Mouse (Mus musculus): Measurements from ENCODE around the gene Tmem168. TPM values are rescaled to one million over a fixed set of nuclear protein-coding genes. Genes with fewer than 3 reads are reported as not detected.

Tmem168 gene
- polyA plus RNA-seq, 1 experiment from 2014 or later, result 42.0 TPM

GRCm38 (mm10) chr6:13565734-13566133 lies 42.2 kb downstream of the Tmem168 start:
- no peak overlapping the region for H3K4me2 ChIP-seq (replicated peaks; ENCODE audit: low read depth, low read length)
- 92% methylated on average over 1 of the region's 1 CpGs for WGBS
- H3K27ac ChIP-seq (ENCODE audit: low read length), result no peak overlapping the region
- no peak overlapping the region for H3K9ac ChIP-seq (replicated peaks; ENCODE audit: low read depth, low read length)
- no peaks in the 10 kb centered on the region for H3K36me3 ChIP-seq (ENCODE audit: control insufficient read depth, insufficient read depth, low read length)
- H3K27me3 ChIP-seq (ENCODE audit: control insufficient read depth, insufficient read depth, low read length), result no peaks in the 10 kb centered on the region
- ATAC-seq (ENCODE audit: insufficient number of reproducible peaks, insufficient read depth, low FRiP score, low read depth), result no peak
- no peaks in the 10 kb centered on the region for H3K4me1 ChIP-seq (ENCODE audit: control insufficient read depth, insufficient read depth, low read length)
- no peak overlapping the region for H3K4me3 ChIP-seq (ENCODE audit: low read depth, low read length)
- no peaks in the 10 kb centered on the region for H3K9me3 ChIP-seq (ENCODE audit: control insufficient read depth, low read depth, low read length)

DNA sequence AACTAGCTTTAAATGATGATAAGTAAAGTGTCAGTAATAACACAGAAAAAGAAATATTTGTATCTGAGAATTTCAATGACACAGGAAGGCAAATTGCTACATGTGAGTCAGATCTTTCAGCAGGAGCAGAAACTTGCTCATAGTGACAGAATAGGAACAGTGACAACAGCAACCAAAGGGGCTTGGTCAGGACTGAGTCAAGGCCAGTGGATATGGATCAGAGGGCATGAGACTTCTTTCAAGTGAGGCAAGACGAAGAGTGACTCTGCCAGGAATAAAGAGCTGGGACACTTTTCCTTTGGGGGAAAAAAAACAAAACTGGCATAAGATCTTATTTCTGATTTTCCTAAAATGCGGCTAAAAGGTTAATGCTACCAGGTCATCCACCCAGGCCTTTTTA lies 52.6 kb downstream of the Tmem168 start:
- WGBS, result 75% methylated on average over 2 of the region's 2 CpGs

DNA sequence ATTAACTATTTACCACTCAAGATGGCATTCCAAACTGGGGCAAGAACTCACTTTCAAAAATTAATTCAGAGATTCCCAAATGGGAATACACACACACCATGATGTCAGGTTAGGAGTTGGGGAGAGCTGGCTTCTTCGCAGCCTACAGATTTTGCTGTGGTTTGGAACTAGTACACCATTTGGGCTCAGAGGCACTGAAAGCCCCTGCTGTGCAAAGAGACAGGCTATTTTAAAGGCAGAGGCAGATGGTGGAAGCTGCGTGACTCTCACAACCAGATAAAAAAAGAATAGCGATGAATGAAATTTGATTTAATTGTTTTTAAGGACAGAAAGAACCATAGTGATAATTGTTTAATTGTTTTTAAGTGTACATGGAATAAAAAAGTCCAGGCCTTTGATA lies 66.1 kb downstream of the Tmem168 start:
- no peak overlapping the region for H3K27ac ChIP-seq (ENCODE audit: low read length)
- no peak overlapping the region for H3K4me2 ChIP-seq (replicated peaks; ENCODE audit: low read depth, low read length)
- 87% methylated on average over 3 of the region's 3 CpGs for WGBS
- ATAC-seq (ENCODE audit: insufficient number of reproducible peaks, insufficient read depth, low FRiP score, low read depth), result no peak
- no peaks in the 10 kb centered on the region for H3K27me3 ChIP-seq (ENCODE audit: control insufficient read depth, insufficient read depth, low read length)
- no peak overlapping the region for H3K9ac ChIP-seq (replicated peaks; ENCODE audit: low read depth, low read length)
- no peaks in the 10 kb centered on the region for H3K36me3 ChIP-seq (ENCODE audit: control insufficient read depth, insufficient read depth, low read length)
- H3K9me3 ChIP-seq (ENCODE audit: control insufficient read depth, low read depth, low read length), result no peaks in the 10 kb centered on the region
- H3K4me1 ChIP-seq (ENCODE audit: control insufficient read depth, insufficient read depth, low read length), result no peaks in the 10 kb centered on the region
- no peak overlapping the region for H3K4me3 ChIP-seq (ENCODE audit: low read depth, low read length)

More for the DNA sequence above, 52.6 kb downstream of the Tmem168 start:
- Histone ChIP-seq H3K9me3 (ENCODE audit: control insufficient read depth, low read depth, low read length) (no peaks in the 10 kb centered on the region), H3K9ac (replicated peaks; ENCODE audit: low read depth, low read length) (no peak overlapping the region), H3K4me1 (ENCODE audit: control insufficient read depth, insufficient read depth, low read length) (no peaks in the 10 kb centered on the region), H3K27me3 (ENCODE audit: control insufficient read depth, insufficient read depth, low read length) (no peaks in the 10 kb centered on the region), H3K4me3 (ENCODE audit: low read depth, low read length) (no peak overlapping the region), H3K36me3 (ENCODE audit: control insufficient read depth, insufficient read depth, low read length) (no peaks in the 10 kb centered on the region), H3K4me2 (replicated peaks; ENCODE audit: low read depth, low read length) (no peak overlapping the region), H3K27ac (ENCODE audit: low read length) (no peak overlapping the region)
- ATAC-seq (ENCODE audit: insufficient number of reproducible peaks, insufficient read depth, low FRiP score, low read depth), result no peak

DNA sequence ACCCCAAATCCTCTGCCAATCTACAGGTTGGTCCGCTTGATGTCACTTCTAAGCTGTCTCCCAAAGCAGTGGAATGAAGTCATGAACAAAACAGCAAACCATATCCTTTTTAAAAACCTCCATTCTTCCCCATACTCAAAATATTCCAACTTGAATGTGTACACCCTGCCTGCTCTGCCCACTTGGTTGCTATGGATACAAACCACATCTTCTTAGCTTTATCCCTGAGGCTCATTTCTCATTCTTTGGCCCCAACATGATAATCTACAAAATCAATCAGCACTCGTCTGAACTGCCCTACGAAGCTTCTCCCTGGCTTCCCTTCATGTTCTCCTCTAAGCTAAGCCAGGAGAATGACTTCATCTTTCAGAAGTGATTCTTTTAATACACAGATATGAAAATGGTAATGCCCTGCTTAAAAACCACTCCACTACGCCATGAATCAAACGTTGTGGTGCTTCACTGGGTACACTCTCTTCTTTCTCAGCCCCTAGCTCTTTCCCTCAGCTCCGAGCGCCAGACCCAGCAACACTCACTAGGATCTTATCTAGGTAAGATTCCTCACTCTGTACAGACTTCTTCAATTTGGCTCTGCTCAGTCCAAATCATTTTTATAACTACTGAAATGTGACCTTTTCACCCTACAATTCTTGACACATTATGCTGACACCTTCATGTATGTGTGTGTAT lies 70.5 kb downstream of the Tmem168 start:
- Histone ChIP-seq H3K4me1 (ENCODE audit: control insufficient read depth, insufficient read depth, low read length) (no peaks in the 10 kb centered on the region), H3K27ac (ENCODE audit: low read length) (no peak overlapping the region), H3K4me2 (replicated peaks; ENCODE audit: low read depth, low read length) (no peak overlapping the region), H3K27me3 (ENCODE audit: control insufficient read depth, insufficient read depth, low read length) (no peaks in the 10 kb centered on the region), H3K36me3 (ENCODE audit: control insufficient read depth, insufficient read depth, low read length) (no peaks in the 10 kb centered on the region), H3K4me3 (ENCODE audit: low read depth, low read length) (no peak overlapping the region), H3K9ac (replicated peaks; ENCODE audit: low read depth, low read length) (no peak overlapping the region), H3K9me3 (ENCODE audit: control insufficient read depth, low read depth, low read length) (no peaks in the 10 kb centered on the region)
- ATAC-seq (ENCODE audit: insufficient number of reproducible peaks, insufficient read depth, low FRiP score, low read depth), result no peak
- 69% methylated on average over 7 of the region's 7 CpGs for WGBS

Other genes starting within 250 kb of the Tmem168 start
- 22.5 and 25.8 TPM in 2 replicates for gene Bmt2, start 69.9 kb upstream of the Tmem168 start, polyA plus RNA-seq (2014; fragmentation: Nextera tagmentation; extraction: Ambion mirVana)
- 6.0 and 6.4 TPM in 2 replicates for gene Gpr85, start 231.8 kb upstream of the Tmem168 start, polyA plus RNA-seq (2014; fragmentation: Nextera tagmentation; extraction: Ambion mirVana)